Mouse (Mus musculus) olfactory bulb, adult 2 months (tissue): ENCODE results near the gene Tmem141.

Source experiments
- CTCF ChIP-seq: fragments of 200-500 bp; IDR thresholded peaks from 2 replicates; pipeline ENCODE4 v1.5.1; 2012; ENCODE audit warnings: low read depth, mild to moderate bottlenecking, low read length, moderate library complexity; ENCODE audit not compliant: insufficient read depth
- POLR2A ChIP-seq: fragments of 200-500 bp; IDR thresholded peaks from 2 replicates; pipeline ENCODE4 v1.6.1; 2012; ENCODE audit warnings: mild to moderate bottlenecking, low read depth, low read length, moderate library complexity; ENCODE audit not compliant: insufficient read depth

- TF ChIP-seq POLR2A: no peak
- no peak for TF ChIP-seq CTCF
Observed at GRCm38 (mm10) chr2:25627811-25628210, 6.0 kb upstream of the Tmem141 start, which contains the start of gene Fcna.
